Mouse (Mus musculus) liver, embryonic 11.5 days (tissue): ENCODE data around the gene Krt20. TPM values are rescaled to one million over a fixed set of nuclear protein-coding genes. Genes with fewer than 3 reads are reported as not detected.
A peak's percentile ranks its signal among the peaks of the same experiment; 100 is the strongest.

Experiments used
- ATAC-seq: fragments of 200-750 bp; cut with Nextera tagmentation; replicated peaks from 2 replicates; pipeline ENCODE4 v1.8.0; 2017; ENCODE audit warnings: moderate number of reproducible peaks, mild to moderate bottlenecking, moderate TSS enrichment, moderate library complexity; ENCODE audit not compliant: low FRiP score
- DNase-seq: peaks from one replicate; pipeline ENCODE4 v3.0.0-alpha.2; 2017; ENCODE audit warnings: low spot score
- H3K27ac ChIP-seq: fragments of 300-500 bp; sonication (generic); 2 replicates; pipeline ENCODE4 v1.5.1; 2014; ENCODE audit warnings: mild to moderate bottlenecking, low read depth, low read length, control low read depth
- H3K27me3 ChIP-seq: fragments of 300-500 bp; sonication (generic); replicated peaks from 2 replicates; pipeline ENCODE4 v1.6.1; 2014; ENCODE audit warnings: low read length, mixed read lengths; ENCODE audit not compliant: control insufficient read depth, insufficient read depth
- H3K36me3 ChIP-seq: fragments of 300-500 bp; sonication (generic); 2 replicates; pipeline ENCODE4 v1.6.1; 2014; ENCODE audit warnings: mild to moderate bottlenecking, low read length, moderate library complexity, mixed read lengths; ENCODE audit not compliant: control insufficient read depth, insufficient read depth
- H3K4me1 ChIP-seq: fragments of 300-500 bp; sonication (generic); replicated peaks from 2 replicates; pipeline ENCODE4 v1.6.1; 2014; ENCODE audit warnings: low read length, mixed read lengths; ENCODE audit not compliant: control insufficient read depth, insufficient read depth
- H3K4me2 ChIP-seq: fragments of 300-500 bp; sonication (generic); 2 replicates; pipeline ENCODE4 v1.6.1; 2014; ENCODE audit warnings: mild to moderate bottlenecking, control low read depth, moderate library complexity
- H3K4me3 ChIP-seq: fragments of 300-500 bp; sonication (generic); 2 replicates; pipeline ENCODE4 v1.5.1; 2014; ENCODE audit warnings: low read depth, low read length, control low read depth
- H3K9ac ChIP-seq: fragments of 300-500 bp; sonication (generic); 2 replicates; pipeline ENCODE4 v1.6.1; 2014; ENCODE audit warnings: low read depth, low read length, control low read depth
- H3K9me3 ChIP-seq: fragments of 300-500 bp; sonication (generic); 2 replicates; pipeline ENCODE4 v1.6.1; 2016; ENCODE audit warnings: low read length, inconsistent platforms, mixed read lengths; ENCODE audit not compliant: control insufficient read depth
- WGBS: fragments of 180-500 bp; shearing (Covaris S2); extraction: QIAGEN DNeasy Blood & Tissue Kit; methylation state at CpG from one replicate; pipeline ENCODE4 v1.1.7; 2014; 5-methylcytosine and 5-hydroxymethylcytosine counted together
- polyA plus RNA-seq: library from polyadenylated mRNA; unstranded; fragments of >200 nt; fragmentation: Nextera tagmentation; extraction: Ambion mirVana; gene quantifications from 2 replicates; pipeline ENCODE4 v1.2.1, GENCODE M21; 2014

The Krt20 gene
- polyA plus RNA-seq, 1 experiment from 2014 or later: 32.1 TPM

DNA sequence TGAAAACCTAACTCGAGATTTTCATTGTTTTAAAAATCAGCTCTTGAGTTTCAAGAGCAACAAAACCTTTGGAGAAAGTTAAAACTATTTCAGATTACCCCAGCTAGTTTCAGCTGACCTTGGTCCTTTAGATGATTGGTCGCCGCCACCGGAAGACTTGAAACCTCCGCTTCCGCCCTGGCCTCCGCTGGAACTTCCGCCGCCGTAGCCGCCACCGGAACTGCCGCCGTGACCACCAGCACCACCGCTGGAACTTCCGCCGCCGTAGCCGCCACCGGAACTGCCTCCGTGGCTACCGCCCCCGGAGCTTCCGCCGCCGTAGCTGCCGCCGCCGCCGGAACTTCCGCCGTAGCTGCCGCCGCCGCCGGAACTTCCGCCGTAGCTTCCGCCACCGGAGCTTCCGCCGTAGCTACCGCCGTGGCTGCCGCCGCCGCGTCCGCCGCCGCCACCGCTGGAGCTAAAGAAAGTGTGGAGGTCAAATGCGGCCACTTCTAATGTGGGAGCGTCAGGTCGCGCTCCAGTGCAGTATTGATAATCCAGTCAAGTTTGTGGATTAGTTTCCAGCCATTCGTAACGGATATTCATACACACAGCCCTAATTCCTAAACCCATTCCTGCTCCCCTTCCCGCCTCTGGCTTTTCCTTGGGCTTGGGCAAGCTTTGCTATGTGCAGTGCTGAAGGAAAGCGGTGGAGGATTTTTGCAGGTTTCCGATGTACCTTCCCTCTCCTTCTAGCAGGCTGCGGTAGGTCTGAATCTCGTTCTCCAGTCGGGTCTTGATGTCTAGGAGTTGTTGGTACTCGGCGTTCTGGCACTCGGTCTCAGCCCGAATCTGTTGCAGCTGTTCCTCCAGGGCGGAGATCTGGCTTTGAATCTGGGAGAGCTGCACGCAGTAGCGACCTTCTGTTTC lies 51.9 kb downstream of the Krt20 start:
- peak; percentile 80 for ATAC-seq
- Histone ChIP-seq H3K27ac (peak overlapping the region; percentile 91), H3K4me1 (no peaks in the 10 kb centered on the region), H3K4me3 (peak overlapping the region; percentile 56), H3K27me3 (peaks cover 4% of the 10 kb centered on the region; the same call in 1 of the 2 replicates), H3K9ac (peak overlapping the region; percentile 62), H3K4me2 (peak overlapping the region; percentile 71), H3K9me3 (no peaks in the 10 kb centered on the region), H3K36me3 (no peaks in the 10 kb centered on the region)
- 3% methylated on average over 71 of the region's 71 CpGs for WGBS
- DNase-seq: peak; percentile 85

DNA sequence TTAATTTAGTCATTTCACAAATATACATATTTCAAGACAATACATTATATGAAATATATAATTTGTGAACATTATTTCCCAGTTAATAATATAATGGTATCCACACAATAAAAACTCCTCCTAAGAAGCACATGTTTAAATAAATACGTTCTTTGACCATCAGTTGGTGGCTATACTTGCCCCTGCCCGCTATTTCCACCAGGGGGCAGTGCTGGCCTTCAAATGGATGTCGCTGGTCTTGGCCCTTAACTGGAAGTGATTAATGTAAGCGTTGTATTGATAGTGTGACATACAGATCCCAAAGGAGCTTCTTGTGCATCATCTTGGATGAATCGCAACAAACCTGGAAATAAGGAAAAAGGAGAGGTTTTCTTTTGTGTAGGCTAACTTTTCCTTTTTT lies 58.4 kb downstream of the Krt20 start:
- Histone ChIP-seq H3K4me1 (no peaks in the 10 kb centered on the region), H3K27ac (no peak overlapping the region), H3K9me3 (no peaks in the 10 kb centered on the region), H3K4me3 (no peak overlapping the region), H3K36me3 (no peaks in the 10 kb centered on the region), H3K4me2 (no peak overlapping the region), H3K27me3 (peaks cover 4% of the 10 kb centered on the region; the same call in 1 of the 2 replicates), H3K9ac (no peak overlapping the region)
- peak; percentile 49 for DNase-seq
- no peak for ATAC-seq
- WGBS: 22% methylated on average over 5 of the region's 5 CpGs

Other genes starting within 250 kb of the Krt20 start
- gene Smarce1, start 207.1 kb downstream of the Krt20 start, polyA plus RNA-seq: 145 and 150 TPM in 2 replicates
- gene Krt222, start 194.1 kb downstream of the Krt20 start, polyA plus RNA-seq: 0.14 and 0.61 TPM in 2 replicates
- not detected in 2 replicates for gene Krt24, start 152.9 kb downstream of the Krt20 start, polyA plus RNA-seq
- not detected in 2 replicates for gene Krt25, start 115.2 kb downstream of the Krt20 start, polyA plus RNA-seq
- gene Krt26, start 100.2 kb downstream of the Krt20 start, polyA plus RNA-seq: not detected in 2 replicates
- gene Krt27, start 87.0 kb downstream of the Krt20 start, polyA plus RNA-seq: not detected in 2 replicates
- gene Krt28, start 63.2 kb downstream of the Krt20 start, polyA plus RNA-seq: 0.32 TPM in 1 of 2 replicates, not detected in the other
- gene Krt10, start 48.8 kb downstream of the Krt20 start, polyA plus RNA-seq: 10.0 and 13.1 TPM in 2 replicates
- not detected in 2 replicates for gene Krt12, start 15.9 kb downstream of the Krt20 start, polyA plus RNA-seq
- gene Krt23, start 55.0 kb upstream of the Krt20 start, polyA plus RNA-seq: 0.38 TPM in 2 replicates
- gene Krt39, start 83.2 kb upstream of the Krt20 start, polyA plus RNA-seq: not detected in 2 replicates
- gene Krt40, start 105.0 kb upstream of the Krt20 start, polyA plus RNA-seq: 0.21 TPM in 1 of 2 replicates, not detected in the other
- not detected in 2 replicates for gene Krtap3-3, start 112.7 kb upstream of the Krt20 start, polyA plus RNA-seq
- not detected in 2 replicates for gene Krtap3-2, start 118.7 kb upstream of the Krt20 start, polyA plus RNA-seq
- not detected in 2 replicates for gene Gm11939, start 121.3 kb upstream of the Krt20 start, polyA plus RNA-seq
- not detected in 2 replicates for gene Krtap3-1, start 128.5 kb upstream of the Krt20 start, polyA plus RNA-seq
- not detected in 2 replicates for gene Krtap1-5, start 142.9 kb upstream of the Krt20 start, polyA plus RNA-seq
- not detected in 2 replicates for gene Krtap1-4, start 145.5 kb upstream of the Krt20 start, polyA plus RNA-seq
- not detected in 2 replicates for gene Krtap1-3, start 153.2 kb upstream of the Krt20 start, polyA plus RNA-seq
- not detected in 2 replicates for gene Krtap9-3, start 160.0 kb upstream of the Krt20 start, polyA plus RNA-seq
- gene Gm11938, start 165.2 kb upstream of the Krt20 start, polyA plus RNA-seq: not detected in 2 replicates
- not detected in 2 replicates for gene Gm11937, start 172.0 kb upstream of the Krt20 start, polyA plus RNA-seq
- gene Krtap2-4, start 176.7 kb upstream of the Krt20 start, polyA plus RNA-seq: not detected in 2 replicates
- not detected in 2 replicates for gene Gm11562, start 182.3 kb upstream of the Krt20 start, polyA plus RNA-seq
- gene Krtap4-1, start 190.1 kb upstream of the Krt20 start, polyA plus RNA-seq: not detected in 2 replicates
- not detected in 2 replicates for gene Krtap4-2, start 196.9 kb upstream of the Krt20 start, polyA plus RNA-seq
- not detected in 2 replicates for gene Krtap4-7, start 205.9 kb upstream of the Krt20 start, polyA plus RNA-seq
- gene Gm11555, start 212.1 kb upstream of the Krt20 start, polyA plus RNA-seq: not detected in 2 replicates
- not detected in 2 replicates for gene Gm11563, start 220.8 kb upstream of the Krt20 start, polyA plus RNA-seq
- not detected in 2 replicates for gene Krtap4-6, start 227.8 kb upstream of the Krt20 start, polyA plus RNA-seq